Mouse (Mus musculus): ENCODE measurements around the gene Vmn1r179. TPM values are rescaled to one million over a fixed set of nuclear protein-coding genes. Genes with fewer than 3 reads are reported as not detected.
"Not testable (repeated sequence)": the region's sequence is repeated elsewhere in the genome, so short reads cannot be mapped to it uniquely, and the experiment has no call there.

Gene Vmn1r179
- polyA plus RNA-seq (2012; ENCODE audit: insufficient read depth, insufficient read length, missing spikeins) = not detected in 2 replicates

GRCm38 (mm10) chr7:23926678-23927077, at the start of gene Vmn1r179:
Gene Vmn1r179 (plus strand): TSS chr7:23926978.
- TF ChIP-seq CTCF (IDR thresholded peaks at IDR 0.05; ENCODE audit: low read depth, low read length) = no peak

GRCm38 (mm10) chr7:23891709-23892108, 35.1 kb upstream of the Vmn1r179 start, which contains the start of gene Vmn1r178:
Gene Vmn1r178 (plus strand): TSS chr7:23892009.
- H3K27ac ChIP-seq (ENCODE audit: insufficient read depth, low read depth, low read length) = no peak within 1 kb of the TSS
- H3K4me3 ChIP-seq (ENCODE audit: insufficient read depth, low read length) = no peak within 1 kb of the TSS
- TF ChIP-seq POLR2A (IDR thresholded peaks at IDR 0.05; ENCODE audit: borderline replicate concordance, low read depth, low read length) = no peak
- TF ChIP-seq CTCF (IDR thresholded peaks at IDR 0.05; ENCODE audit: low read depth, low read length) = no peak
- H3K4me1 ChIP-seq (ENCODE audit: control insufficient read depth, insufficient read depth, low read length) = no peaks in the 10 kb centered on the region

More at GRCm38 (mm10) chr7:23926678-23927077, at the start of gene Vmn1r179:
- H3K4me1 ChIP-seq (ENCODE audit: control insufficient read depth, insufficient read depth, low read length) = no peaks in the 10 kb centered on the region
- H3K27ac ChIP-seq (ENCODE audit: insufficient read depth, low read depth, low read length) = no peak within 1 kb of the TSS
- no peak within 1 kb of the TSS for H3K4me3 ChIP-seq (ENCODE audit: insufficient read depth, low read length)

- no peak for TF ChIP-seq CTCF (IDR thresholded peaks at IDR 0.05; ENCODE audit: low read depth, low read length)
- TF ChIP-seq POLR2A (IDR thresholded peaks at IDR 0.05; ENCODE audit: borderline replicate concordance, low read depth, low read length) = no peak
- H3K27ac ChIP-seq (ENCODE audit: insufficient read depth, low read depth, low read length) = no peak within 1 kb of the TSS
- H3K4me3 ChIP-seq (ENCODE audit: insufficient read depth, low read length) = no peak within 1 kb of the TSS
- H3K4me1 ChIP-seq (ENCODE audit: control insufficient read depth, insufficient read depth, low read length) = no peaks in the 10 kb centered on the region
Observed at GRCm38 (mm10) chr7:23950332-23950731, 23.6 kb downstream of the Vmn1r179 start, which contains the start of gene Vmn1r180. Gene Vmn1r180 (plus strand): TSS chr7:23950632.

- H3K4me3 ChIP-seq (ENCODE audit: insufficient read depth, low read length); H3K4me1 ChIP-seq (ENCODE audit: control insufficient read depth, insufficient read depth, low read length); H3K27ac ChIP-seq (ENCODE audit: insufficient read depth, low read depth, low read length): not testable (repeated sequence)
Observed at GRCm38 (mm10) chr7:23968044-23968443, 41.3 kb downstream of the Vmn1r179 start.

- H3K4me1 ChIP-seq (ENCODE audit: control insufficient read depth, insufficient read depth, low read length); H3K27ac ChIP-seq (ENCODE audit: insufficient read depth, low read depth, low read length); H3K4me3 ChIP-seq (ENCODE audit: insufficient read depth, low read length): not testable (repeated sequence)
Observed at GRCm38 (mm10) chr7:23974315-23974714, 47.5 kb downstream of the Vmn1r179 start, which contains the start of gene Vmn1r181. Gene Vmn1r181 (plus strand): TSS chr7:23974615.

Other genes with a start within 250 kb of the Vmn1r179 start
- not detected in 2 replicates for gene Vmn1r173, start 226.3 kb upstream of the Vmn1r179 start, polyA plus RNA-seq (2012; ENCODE audit: insufficient read depth, insufficient read length, missing spikeins)
- 0.09 TPM in 1 of 2 replicates, not detected in the other for gene Vmn1r174, start 174.7 kb upstream of the Vmn1r179 start, polyA plus RNA-seq (2012; ENCODE audit: insufficient read depth, insufficient read length, missing spikeins)
- gene Vmn1r175, start 116.3 kb upstream of the Vmn1r179 start, polyA plus RNA-seq (2012; ENCODE audit: insufficient read depth, insufficient read length, missing spikeins) = not detected in 2 replicates
- gene Vmn1r176, start 89.6 kb upstream of the Vmn1r179 start, polyA plus RNA-seq (2012; ENCODE audit: insufficient read depth, insufficient read length, missing spikeins) = not detected in 2 replicates
- not detected in 2 replicates for gene Vmn1r177, start 60.5 kb upstream of the Vmn1r179 start, polyA plus RNA-seq (2012; ENCODE audit: insufficient read depth, insufficient read length, missing spikeins)
- gene Vmn1r178, start 35.0 kb upstream of the Vmn1r179 start, polyA plus RNA-seq (2012; ENCODE audit: insufficient read depth, insufficient read length, missing spikeins) = not detected in 2 replicates
- gene Vmn1r180, start 23.7 kb downstream of the Vmn1r179 start, polyA plus RNA-seq (2012; ENCODE audit: insufficient read depth, insufficient read length, missing spikeins) = not detected in 2 replicates
- not detected in 2 replicates for gene Vmn1r181, start 47.6 kb downstream of the Vmn1r179 start, polyA plus RNA-seq (2012; ENCODE audit: insufficient read depth, insufficient read length, missing spikeins)
- not detected in 2 replicates for gene V1rd19, start 74.7 kb downstream of the Vmn1r179 start, polyA plus RNA-seq (2012; ENCODE audit: insufficient read depth, insufficient read length, missing spikeins)
- gene Vmn1r183, start 126.3 kb downstream of the Vmn1r179 start, polyA plus RNA-seq (2012; ENCODE audit: insufficient read depth, insufficient read length, missing spikeins) = 0.32 TPM in 1 of 2 replicates, not detected in the other
- gene Zfp180, start 154.9 kb downstream of the Vmn1r179 start, polyA plus RNA-seq (2012; ENCODE audit: insufficient read depth, insufficient read length, missing spikeins) = 10.8 and 11.2 TPM in 2 replicates
- gene Zfp112, start 185.3 kb downstream of the Vmn1r179 start, polyA plus RNA-seq (2012; ENCODE audit: insufficient read depth, insufficient read length, missing spikeins) = 0.38 and 1.2 TPM in 2 replicates
- 6.4 and 7.0 TPM in 2 replicates for gene Zfp235, start 207.2 kb downstream of the Vmn1r179 start, polyA plus RNA-seq (2012; ENCODE audit: insufficient read depth, insufficient read length, missing spikeins)
- 0.50 TPM in 1 of 2 replicates, not detected in the other for gene Zfp114, start 248.1 kb downstream of the Vmn1r179 start, polyA plus RNA-seq (2012; ENCODE audit: insufficient read depth, insufficient read length, missing spikeins)

All from bone marrow macrophage, adult 2 months (primary cell).